Mouse (Mus musculus) heart, postnatal 0 days (tissue): ENCODE measurements around the gene Gabrr2. TPM values are rescaled to one million over a fixed set of nuclear protein-coding genes. Genes with fewer than 3 reads are reported as not detected.

Experiments
- ATAC-seq: fragments of 200-750 bp; cut with Nextera tagmentation; 2 replicates; pipeline ENCODE4 v1.8.0; 2017; ENCODE audit warnings: low read depth, moderate number of reproducible peaks, moderate library complexity; ENCODE audit not compliant: insufficient read depth
- DNase-seq: peaks from one replicate; pipeline ENCODE4 v3.0.0-alpha.2; 2016; ENCODE audit warnings: low spot score
- H3K27ac ChIP-seq: fragments of 300-500 bp; sonication (generic); 2 replicates; pipeline ENCODE4 v1.5.1; 2014; ENCODE audit warnings: low read depth, mild to moderate bottlenecking
- H3K27me3 ChIP-seq: fragments of 300-500 bp; sonication (generic); 2 replicates; pipeline ENCODE4 v1.6.1; 2014; ENCODE audit warnings: low read length, mixed read lengths; ENCODE audit not compliant: control insufficient read depth, insufficient read depth
- H3K36me3 ChIP-seq: fragments of 300-500 bp; sonication (generic); replicated peaks from 2 replicates; pipeline ENCODE4 v1.6.1; 2014; ENCODE audit warnings: low read length, mixed read lengths; ENCODE audit not compliant: control insufficient read depth, insufficient read depth
- H3K4me1 ChIP-seq: fragments of 300-500 bp; sonication (generic); 2 replicates; pipeline ENCODE4 v1.6.1; 2014; ENCODE audit warnings: antibody characterized with exemption; ENCODE audit not compliant: control insufficient read depth, insufficient read depth
- H3K4me2 ChIP-seq: fragments of 300-500 bp; sonication (generic); 2 replicates; pipeline ENCODE4 v1.6.1; 2014; ENCODE audit warnings: low read depth, mild to moderate bottlenecking, low read length, moderate library complexity
- H3K4me3 ChIP-seq: fragments of 300-500 bp; sonication (generic); 2 replicates; pipeline ENCODE4 v1.5.1; 2014; ENCODE audit warnings: low read depth, low read length
- H3K9ac ChIP-seq: fragments of 300-500 bp; sonication (generic); replicated peaks from 2 replicates; pipeline ENCODE4 v1.6.1; 2014; ENCODE audit warnings: low read depth, low read length, mixed read lengths
- H3K9me3 ChIP-seq: fragments of 300-500 bp; sonication (generic); replicated peaks from 2 replicates; pipeline ENCODE4 v1.6.1; 2016; ENCODE audit warnings: low read length; ENCODE audit not compliant: control insufficient read depth
- CTCF ChIP-seq: IDR thresholded peaks from 2 replicates; pipeline ENCODE4 v1.5.1; 2016; ENCODE audit warnings: antibody characterized with exemption, control low read depth, low read depth
- EP300 ChIP-seq: IDR thresholded peaks from 2 replicates; pipeline ENCODE4 v1.6.1; 2016; ENCODE audit warnings: antibody characterized with exemption, low read depth
- WGBS: fragments of 180-500 bp; shearing (Covaris S2); extraction: QIAGEN DNeasy Blood & Tissue Kit; methylation state at CpG from one replicate; pipeline ENCODE4 v1.1.7; 2014; 5-methylcytosine and 5-hydroxymethylcytosine counted together
- polyA plus RNA-seq: library from polyadenylated mRNA; unstranded; fragments of >200 nt; fragmentation: Nextera tagmentation; extraction: Ambion mirVana; gene quantifications from 2 replicates; pipeline ENCODE4 v1.2.1, GENCODE M21; 2015
- total RNA-seq: library from RNA; depleted of rRNA; stranded (reverse); fragments of >200 nt; gene quantifications from 2 replicates; pipeline ENCODE4 v1.2.3, GENCODE M21; 2014; ENCODE audit warnings: low replicate concordance

Gene Gabrr2
- total and polyA plus RNA-seq, 2 experiments from 2014 or later: not detected

DNA sequence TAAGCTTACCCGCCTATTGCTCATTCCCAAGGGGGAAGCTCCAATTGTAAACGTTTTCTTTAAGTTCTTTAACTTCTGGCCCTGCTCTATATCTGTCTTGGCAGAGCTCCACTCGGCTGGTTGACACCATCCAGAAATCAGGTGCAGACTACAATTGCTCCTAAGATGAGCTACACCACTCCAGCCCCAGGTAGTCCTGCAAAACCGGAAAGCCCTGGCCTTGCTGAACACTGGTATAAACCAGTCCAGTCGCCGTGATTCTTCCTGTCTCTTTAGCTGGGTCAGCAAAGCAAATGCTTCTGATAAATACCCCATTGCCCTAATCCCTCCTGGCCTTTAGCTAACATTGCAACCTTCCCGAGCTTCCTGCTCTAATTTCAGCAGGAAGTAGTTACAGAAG is 1.6 kb upstream of the Gabrr2 start:
- no peak for DNase-seq
- Histone ChIP-seq H3K9ac (no peak overlapping the region), H3K4me2 (no peak overlapping the region), H3K27ac (no peak overlapping the region), H3K36me3 (no peaks in the 10 kb centered on the region), H3K27me3 (no peaks in the 10 kb centered on the region), H3K4me1 (peaks cover 12% of the 10 kb centered on the region), H3K9me3 (no peaks in the 10 kb centered on the region), H3K4me3 (no peak overlapping the region)
- no peak for TF ChIP-seq CTCF
- no peak for TF ChIP-seq EP300
- 36% methylated on average over 7 of the region's 7 CpGs for WGBS
- no peak for ATAC-seq

DNA sequence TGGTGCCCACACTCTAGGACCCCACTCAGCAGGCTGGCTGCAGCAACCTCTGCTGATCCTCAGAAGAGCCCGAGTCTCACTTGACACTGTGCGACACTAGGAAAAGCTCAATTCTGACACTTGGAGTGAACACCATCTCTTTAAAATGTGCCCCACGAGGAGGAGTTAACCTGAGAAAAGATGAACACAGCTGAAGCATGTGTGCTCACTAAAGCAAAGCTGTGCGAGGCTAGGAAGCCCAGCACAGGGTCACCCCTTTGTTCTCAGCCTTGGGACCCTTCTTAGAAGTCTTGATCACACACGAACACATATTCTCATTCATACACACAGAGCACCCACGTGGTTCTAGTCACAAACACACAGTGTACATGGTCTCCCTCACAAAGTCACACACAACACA is 2.2 kb downstream of the Gabrr2 start:
- Histone ChIP-seq H3K36me3 (no peaks in the 10 kb centered on the region), H3K4me2 (no peak overlapping the region), H3K9ac (no peak overlapping the region), H3K9me3 (no peaks in the 10 kb centered on the region), H3K27ac (no peak overlapping the region), H3K4me1 (peaks cover 15% of the 10 kb centered on the region; the same call in 1 of the 2 replicates), H3K27me3 (no peaks in the 10 kb centered on the region), H3K4me3 (no peak overlapping the region)
- TF ChIP-seq CTCF (no peak), EP300 (no peak)
- DNase-seq: no peak
- 71% methylated on average over 6 of the region's 6 CpGs for WGBS
- no peak for ATAC-seq

- Histone ChIP-seq H3K4me1 (peaks cover 11% of the 10 kb centered on the region; the same call in 1 of the 2 replicates), H3K4me3 (peak overlapping the region; percentile 11), H3K27ac (no peak overlapping the region), H3K4me2 (peak overlapping the region; percentile 46), H3K9me3 (no peaks in the 10 kb centered on the region), H3K27me3 (no peaks in the 10 kb centered on the region), H3K36me3 (no peaks in the 10 kb centered on the region), H3K9ac (peak overlapping the region; percentile 47; the same call in 1 of the 2 replicates)
- 37% methylated on average over 14 of the region's 14 CpGs for WGBS
- TF ChIP-seq EP300: no peak
- TF ChIP-seq CTCF: no peak
- DNase-seq: peak; percentile 47
- ATAC-seq: peak; percentile 53; the same call in 1 of the 2 replicates
Observed at GRCm38 (mm10) chr4:33066223-33066960, 3.6 kb downstream of the Gabrr2 start.

DNA sequence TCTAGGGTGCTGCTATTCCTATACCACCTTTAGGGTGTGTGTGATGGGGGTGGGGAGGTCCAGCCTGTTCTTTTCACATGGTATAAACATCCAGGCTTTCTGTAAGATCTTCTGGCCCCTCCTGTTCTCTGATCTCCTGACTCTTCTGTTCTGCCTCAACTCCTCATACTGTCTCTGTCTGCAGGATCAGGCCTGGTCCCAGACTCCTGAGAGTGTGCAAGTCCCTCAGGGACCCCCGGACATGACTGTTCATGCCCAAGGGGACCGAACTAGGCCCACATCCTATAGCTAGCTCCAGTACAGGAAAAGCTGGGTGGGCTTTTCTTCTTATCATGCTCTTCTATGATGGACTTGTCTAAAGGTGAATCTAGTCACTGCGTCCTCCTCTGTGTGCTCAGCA is 4.5 kb downstream of the Gabrr2 start:
- H3K27ac ChIP-seq: no peak overlapping the region
- WGBS: 90% methylated on average over 3 of the region's 3 CpGs
- no peaks in the 10 kb centered on the region for H3K36me3 ChIP-seq
- no peak overlapping the region for H3K9ac ChIP-seq
- no peak overlapping the region for H3K4me3 ChIP-seq
- ATAC-seq (no peak), DNase-seq (no peak)
- no peak overlapping the region for H3K4me2 ChIP-seq
- no peaks in the 10 kb centered on the region for H3K9me3 ChIP-seq
- TF ChIP-seq CTCF (no peak), EP300 (no peak)
- H3K4me1 ChIP-seq: 0 out of 2 replicates have a peak, but pooled peaks cover 11% of the 10 kb centered on the region
- no peaks in the 10 kb centered on the region for H3K27me3 ChIP-seq

DNA sequence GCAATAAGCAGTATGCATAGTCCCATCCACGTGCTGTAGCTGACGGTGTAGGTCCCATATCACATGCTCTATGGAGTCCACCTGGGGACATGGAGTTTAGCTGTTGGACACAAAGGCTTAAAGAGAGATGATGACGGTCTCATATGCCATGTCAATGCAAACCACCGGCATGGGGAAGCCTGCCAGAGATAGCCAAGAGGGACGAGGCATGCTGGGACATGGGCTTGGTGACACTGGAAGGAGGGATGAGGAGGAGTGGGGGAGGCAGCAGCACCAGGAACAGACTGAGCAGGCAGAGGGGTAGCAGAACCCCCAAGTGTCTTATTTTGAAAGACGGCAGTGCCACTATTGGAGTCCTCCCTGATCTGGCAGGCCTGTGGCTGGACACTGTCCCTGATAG is 5.0 kb downstream of the Gabrr2 start:
- no peaks in the 10 kb centered on the region for H3K27me3 ChIP-seq
- 73% methylated on average over 6 of the region's 6 CpGs for WGBS
- no peak overlapping the region for H3K27ac ChIP-seq
- H3K4me1 ChIP-seq: 0 out of 2 replicates have a peak, but pooled peaks cover 11% of the 10 kb centered on the region
- TF ChIP-seq CTCF (no peak), EP300 (no peak)
- no peak overlapping the region for H3K4me3 ChIP-seq
- no peak overlapping the region for H3K4me2 ChIP-seq
- ATAC-seq (no peak), DNase-seq (no peak)
- no peaks in the 10 kb centered on the region for H3K9me3 ChIP-seq
- no peaks in the 10 kb centered on the region for H3K36me3 ChIP-seq
- no peak overlapping the region for H3K9ac ChIP-seq
